Mouse (Mus musculus) liver, embryonic 11.5 days (tissue): ENCODE data around the gene Sergef. TPM values are rescaled to one million over a fixed set of nuclear protein-coding genes. Genes with fewer than 3 reads are reported as not detected.

Experiments used
- ATAC-seq: fragments of 200-750 bp; cut with Nextera tagmentation; replicated peaks from 2 replicates; pipeline ENCODE4 v1.8.0; 2017; ENCODE audit warnings: moderate number of reproducible peaks, mild to moderate bottlenecking, moderate TSS enrichment, moderate library complexity; ENCODE audit not compliant: low FRiP score
- DNase-seq: peaks from one replicate; pipeline ENCODE4 v3.0.0-alpha.2; 2017; ENCODE audit warnings: low spot score
- H3K27ac ChIP-seq: fragments of 300-500 bp; sonication (generic); 2 replicates; pipeline ENCODE4 v1.5.1; 2014; ENCODE audit warnings: mild to moderate bottlenecking, low read depth, low read length, control low read depth
- H3K27me3 ChIP-seq: fragments of 300-500 bp; sonication (generic); replicated peaks from 2 replicates; pipeline ENCODE4 v1.6.1; 2014; ENCODE audit warnings: low read length, mixed read lengths; ENCODE audit not compliant: control insufficient read depth, insufficient read depth
- H3K36me3 ChIP-seq: fragments of 300-500 bp; sonication (generic); 2 replicates; pipeline ENCODE4 v1.6.1; 2014; ENCODE audit warnings: mild to moderate bottlenecking, low read length, moderate library complexity, mixed read lengths; ENCODE audit not compliant: control insufficient read depth, insufficient read depth
- H3K4me1 ChIP-seq: fragments of 300-500 bp; sonication (generic); replicated peaks from 2 replicates; pipeline ENCODE4 v1.6.1; 2014; ENCODE audit warnings: low read length, mixed read lengths; ENCODE audit not compliant: control insufficient read depth, insufficient read depth
- H3K4me2 ChIP-seq: fragments of 300-500 bp; sonication (generic); 2 replicates; pipeline ENCODE4 v1.6.1; 2014; ENCODE audit warnings: mild to moderate bottlenecking, control low read depth, moderate library complexity
- H3K4me3 ChIP-seq: fragments of 300-500 bp; sonication (generic); 2 replicates; pipeline ENCODE4 v1.5.1; 2014; ENCODE audit warnings: low read depth, low read length, control low read depth
- H3K9ac ChIP-seq: fragments of 300-500 bp; sonication (generic); 2 replicates; pipeline ENCODE4 v1.6.1; 2014; ENCODE audit warnings: low read depth, low read length, control low read depth
- H3K9me3 ChIP-seq: fragments of 300-500 bp; sonication (generic); 2 replicates; pipeline ENCODE4 v1.6.1; 2016; ENCODE audit warnings: low read length, inconsistent platforms, mixed read lengths; ENCODE audit not compliant: control insufficient read depth
- WGBS: fragments of 180-500 bp; shearing (Covaris S2); extraction: QIAGEN DNeasy Blood & Tissue Kit; methylation state at CpG from one replicate; pipeline ENCODE4 v1.1.7; 2014; 5-methylcytosine and 5-hydroxymethylcytosine counted together
- polyA plus RNA-seq: library from polyadenylated mRNA; unstranded; fragments of >200 nt; fragmentation: Nextera tagmentation; extraction: Ambion mirVana; gene quantifications from 2 replicates; pipeline ENCODE4 v1.2.1, GENCODE M21; 2014

Sergef gene
- polyA plus RNA-seq, 1 experiment from 2014 or later: 13.2 TPM

DNA sequence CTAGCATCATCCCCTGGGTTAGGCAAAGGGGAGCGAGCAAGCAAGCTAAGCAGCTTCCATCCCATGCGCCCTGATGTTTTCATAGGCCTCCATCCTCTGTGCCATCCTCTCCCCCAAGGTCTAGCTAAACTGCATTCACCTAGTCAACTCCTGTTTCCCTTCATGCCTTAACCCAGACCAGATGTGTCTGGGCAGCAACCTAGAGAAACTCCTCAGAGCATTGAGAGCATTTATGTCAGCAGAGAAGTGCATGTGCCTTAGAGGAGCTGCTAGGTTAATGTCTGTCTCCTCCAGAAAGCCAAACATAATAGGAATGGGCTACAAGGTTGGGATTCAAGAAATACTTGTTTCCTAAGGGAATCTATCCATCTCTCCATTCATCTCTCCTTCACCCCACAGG is 42.6 kb downstream of the Sergef start:
- H3K4me3 ChIP-seq: no peak overlapping the region

DNA sequence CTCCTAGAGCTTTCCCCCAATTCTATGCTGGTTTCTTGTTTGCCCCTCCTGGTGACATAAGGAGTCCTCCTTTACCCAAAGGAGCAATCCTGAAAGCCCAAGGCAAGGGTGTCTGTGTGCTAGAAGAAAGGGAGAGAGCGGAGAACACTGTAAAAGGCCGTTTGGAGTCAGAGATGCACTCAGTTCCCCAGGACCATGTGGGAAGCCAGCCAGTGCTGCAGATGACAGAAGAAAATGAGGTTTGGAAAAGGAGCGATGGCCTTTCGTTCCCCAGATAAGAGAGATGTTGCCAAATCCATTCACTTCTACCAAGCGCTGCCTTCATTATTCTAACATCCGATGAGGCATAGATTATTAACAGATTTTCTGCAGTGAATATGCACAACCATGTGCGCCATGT is 48.1 kb downstream of the Sergef start:
- DNase-seq (no peak), ATAC-seq (no peak)
- no peaks in the 10 kb centered on the region for H3K9me3 ChIP-seq
- no peak overlapping the region for H3K27ac ChIP-seq
- no peaks in the 10 kb centered on the region for H3K36me3 ChIP-seq
- H3K4me3 ChIP-seq: no peak overlapping the region
- 93% methylated on average over 7 of the region's 7 CpGs for WGBS
- no peak overlapping the region for H3K4me2 ChIP-seq
- H3K9ac ChIP-seq: no peak overlapping the region
- peaks cover 4% of the 10 kb centered on the region for H3K4me1 ChIP-seq
- H3K27me3 ChIP-seq: no peaks in the 10 kb centered on the region

More for the DNA sequence above, 42.6 kb downstream of the Sergef start:
- Histone ChIP-seq H3K4me2 (no peak overlapping the region), H3K36me3 (no peaks in the 10 kb centered on the region), H3K4me1 (no peaks in the 10 kb centered on the region), H3K27me3 (no peaks in the 10 kb centered on the region), H3K27ac (no peak overlapping the region), H3K9me3 (no peaks in the 10 kb centered on the region), H3K9ac (no peak overlapping the region)
- ATAC-seq (no peak), DNase-seq (no peak)
- WGBS: 70% methylated on average over 2 of the region's 2 CpGs

DNA sequence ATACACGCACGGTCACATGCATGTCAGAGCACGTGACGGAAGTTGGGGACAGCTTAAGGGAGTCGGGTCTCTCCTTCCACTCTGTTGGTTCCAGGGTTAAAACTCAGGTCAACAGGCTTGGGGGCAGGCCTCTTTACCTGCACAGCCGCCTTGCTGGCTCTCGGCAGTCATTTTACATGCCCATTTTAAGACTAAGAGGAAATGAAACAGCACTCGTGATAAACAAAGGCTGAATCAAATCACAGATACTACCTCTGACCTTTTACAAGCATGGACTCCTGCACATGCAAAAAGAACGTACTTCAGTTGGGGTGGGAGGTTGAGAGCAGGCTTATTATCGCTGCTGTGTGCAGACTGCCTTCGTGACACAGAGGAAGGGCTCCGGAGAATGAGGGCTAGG is 50.4 kb downstream of the Sergef start:
- no peak overlapping the region for H3K4me3 ChIP-seq
- 85% methylated on average over 12 of the region's 12 CpGs for WGBS
- H3K36me3 ChIP-seq: no peaks in the 10 kb centered on the region
- no peak overlapping the region for H3K4me2 ChIP-seq
- ATAC-seq (no peak), DNase-seq (no peak)
- H3K27ac ChIP-seq: no peak overlapping the region
- H3K4me1 ChIP-seq: peaks cover 4% of the 10 kb centered on the region
- no peaks in the 10 kb centered on the region for H3K9me3 ChIP-seq
- no peaks in the 10 kb centered on the region for H3K27me3 ChIP-seq
- no peak overlapping the region for H3K9ac ChIP-seq

GRCm38 (mm10) chr7:46588005-46588404 is 51.6 kb downstream of the Sergef start:
- ATAC-seq (no peak), DNase-seq (no peak)
- 64% methylated on average over 7 of the region's 7 CpGs for WGBS
- H3K4me1 ChIP-seq: peaks cover 4% of the 10 kb centered on the region
- H3K9ac ChIP-seq: no peak overlapping the region
- no peak overlapping the region for H3K4me3 ChIP-seq
- H3K4me2 ChIP-seq: no peak overlapping the region
- H3K36me3 ChIP-seq: no peaks in the 10 kb centered on the region
- no peak overlapping the region for H3K27ac ChIP-seq
- no peaks in the 10 kb centered on the region for H3K9me3 ChIP-seq
- no peaks in the 10 kb centered on the region for H3K27me3 ChIP-seq

- Histone ChIP-seq H3K9me3 (no peaks in the 10 kb centered on the region), H3K36me3 (no peaks in the 10 kb centered on the region), H3K4me1 (peaks cover 4% of the 10 kb centered on the region), H3K4me2 (no peak overlapping the region), H3K27me3 (no peaks in the 10 kb centered on the region), H3K9ac (no peak overlapping the region), H3K27ac (no peak overlapping the region), H3K4me3 (no peak overlapping the region)
- WGBS: 46% methylated on average over 17 of the region's 17 CpGs
- DNase-seq (no peak), ATAC-seq (no peak)
Measured at GRCm38 (mm10) chr7:46587466-46587865, 52.1 kb downstream of the Sergef start.

GRCm38 (mm10) chr7:46586621-46587216 is 52.9 kb downstream of the Sergef start:
- Histone ChIP-seq H3K9ac (no peak overlapping the region), H3K36me3 (no peaks in the 10 kb centered on the region), H3K4me3 (no peak overlapping the region), H3K27me3 (no peaks in the 10 kb centered on the region), H3K27ac (no peak overlapping the region), H3K4me1 (peaks cover 4% of the 10 kb centered on the region), H3K9me3 (no peaks in the 10 kb centered on the region), H3K4me2 (no peak overlapping the region)
- no peak for ATAC-seq
- 79% methylated on average over 10 of the region's 10 CpGs for WGBS
- no peak for DNase-seq

DNA sequence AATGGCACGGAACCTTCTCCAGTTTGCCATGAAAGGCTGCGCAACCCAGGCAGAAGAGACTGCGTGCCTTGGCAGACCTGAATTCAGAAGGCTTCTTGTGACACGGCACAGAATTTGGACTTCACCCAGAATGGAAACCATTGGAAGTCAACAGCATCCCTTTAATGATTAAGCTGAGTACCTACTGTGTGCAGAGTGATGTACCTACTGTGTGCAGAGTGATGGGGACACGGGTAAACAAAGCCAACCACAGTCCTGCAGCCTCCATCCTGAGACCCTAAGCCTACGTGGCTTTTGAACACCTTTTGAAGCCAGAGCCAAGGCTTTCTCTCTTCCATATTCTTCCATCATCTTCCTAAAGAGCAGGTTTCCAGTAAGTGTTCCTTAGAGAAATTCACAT is 56.9 kb downstream of the Sergef start:
- no peaks in the 10 kb centered on the region for H3K9me3 ChIP-seq
- no peak overlapping the region for H3K27ac ChIP-seq
- H3K4me3 ChIP-seq: no peak overlapping the region
- no peak overlapping the region for H3K9ac ChIP-seq
- no peaks in the 10 kb centered on the region for H3K27me3 ChIP-seq
- no peak overlapping the region for H3K4me2 ChIP-seq
- 92% methylated on average over 6 of the region's 6 CpGs for WGBS
- no peak for ATAC-seq
- no peak for DNase-seq
- H3K36me3 ChIP-seq: no peaks in the 10 kb centered on the region
- peaks cover 2% of the 10 kb centered on the region for H3K4me1 ChIP-seq

- Histone ChIP-seq H3K4me1 (no peaks in the 10 kb centered on the region), H3K9ac (no peak overlapping the region), H3K27ac (no peak overlapping the region), H3K9me3 (no peaks in the 10 kb centered on the region), H3K4me3 (no peak overlapping the region), H3K36me3 (no peaks in the 10 kb centered on the region), H3K4me2 (no peak overlapping the region), H3K27me3 (no peaks in the 10 kb centered on the region)
- DNase-seq (no peak), ATAC-seq (no peak)
- 75% methylated on average over 8 of the region's 8 CpGs for WGBS
Measured at GRCm38 (mm10) chr7:46581358-46581930, 58.2 kb downstream of the Sergef start.

- H3K4me1 ChIP-seq: no peaks in the 10 kb centered on the region
- ATAC-seq: no peak
- 81% methylated on average over 5 of the region's 5 CpGs for WGBS
Measured at GRCm38 (mm10) chr7:46578091-46578490, 61.5 kb downstream of the Sergef start.

More at GRCm38 (mm10) chr7:46578091-46578490, 61.5 kb downstream of the Sergef start:
- Histone ChIP-seq H3K4me3 (no peak overlapping the region), H3K36me3 (no peaks in the 10 kb centered on the region), H3K27me3 (no peaks in the 10 kb centered on the region), H3K4me2 (no peak overlapping the region), H3K27ac (no peak overlapping the region), H3K9ac (no peak overlapping the region), H3K9me3 (no peaks in the 10 kb centered on the region)
- DNase-seq: no peak
